Mouse (Mus musculus): ENCODE results near the gene Rpl35. TPM values are rescaled to one million over a fixed set of nuclear protein-coding genes. Genes with fewer than 3 reads are reported as not detected.

Rpl35 gene
- total RNA-seq, 2 experiments from 2014 or later, result 461 to 462 TPM

Other genes starting within 250 kb of the Rpl35 start
- gene Nr6a1, start 77.9 kb downstream of the Rpl35 start, total RNA-seq (2021), result 1 to 10 TPM; 7.1 to 8.2 TPM
- gene Olfml2a, start 73.6 kb downstream of the Rpl35 start, total RNA-seq (2021), result 10 to 100 TPM in 1 of 2 experiments, 1 to 10 TPM in 1; 9.1 to 13.0 TPM
- gene Wdr38, start 8.1 kb downstream of the Rpl35 start, total RNA-seq (2021), result under 1 TPM; 0.33 to 0.46 TPM
- gene Arpc5l, start 276 bp downstream of the Rpl35 start, total RNA-seq (2021), result 10 to 100 TPM; 79.8 TPM
- 10 to 100 TPM; 20.9 to 26.9 TPM for gene Golga1, start 59.9 kb upstream of the Rpl35 start, total RNA-seq (2021)
- gene Scai, start 185.1 kb upstream of the Rpl35 start, total RNA-seq (2021), result 1 to 10 TPM; 6.9 to 9.9 TPM
- gene Ppp6c, start 220.8 kb upstream of the Rpl35 start, total RNA-seq (2021), result 100 to 1,000 TPM in 1 of 2 experiments, 10 to 100 TPM in 1; 89.0 to 106 TPM